Mouse (Mus musculus) spleen, postnatal 10 days (tissue): Measurements from ENCODE around the gene Coq8b.

Experiments used
- DNase-seq, 2 experiments: peaks; one replicate each; pipeline ENCODE4 v3.0.0; 2021 to 2022; ENCODE audit warnings: low spot score in 2 of 2

Coq8b gene

GRCm38 (mm10) chr7:27306161-27307160 lies 73.6 kb downstream of the Coq8b start:
- peak in 1 of 2 experiments; percentile 56 for DNase-seq

GRCm38 (mm10) chr7:27307551-27307950 lies 74.7 kb downstream of the Coq8b start:
- DNase-seq = no peak
